Mouse (Mus musculus) hindlimb bud, embryonic 11.5 days (tissue): ENCODE data around the gene Frmpd3.

ENCODE experiments used
- DNase-seq: peaks from one replicate; pipeline ENCODE4 v3.0.0-alpha.2; 2012; ENCODE audit warnings: low read depth, low spot score; ENCODE audit errors: extremely low spot score

Frmpd3 gene

GRCm38 (mm10) chrX:140450071-140450470, 108.0 kb downstream of the Frmpd3 start:
- no peak for DNase-seq

- DNase-seq: peak; percentile 47
Measured at GRCm38 (mm10) chrX:140456279-140456731, 114.2 kb downstream of the Frmpd3 start, which contains the start of gene Prps1. Gene Prps1 (plus strand): TSS chrX:140456613.

- no peak for DNase-seq
Measured at GRCm38 (mm10) chrX:140456751-140457491, 114.9 kb downstream of the Frmpd3 start.

- DNase-seq: no peak
Measured at GRCm38 (mm10) chrX:140457502-140457901, 115.4 kb downstream of the Frmpd3 start.

- no peak for DNase-seq
Measured at GRCm38 (mm10) chrX:140478231-140478630, 136.2 kb downstream of the Frmpd3 start.

GRCm38 (mm10) chrX:140479171-140479570, 137.1 kb downstream of the Frmpd3 start:
- no peak for DNase-seq
